Mouse (Mus musculus): ENCODE measurements around the gene Gjd2. TPM values are rescaled to one million over a fixed set of nuclear protein-coding genes. Genes with fewer than 3 reads are reported as not detected.

The Gjd2 gene
- polyA plus RNA-seq, 1 experiment from 2014 or later: 6.0 TPM

GRCm38 (mm10) chr2:113997484-113997883 lies 15.9 kb downstream of the Gjd2 start:
- WGBS: 64% methylated on average over 8 of the region's 8 CpGs
- Histone ChIP-seq H3K27me3 (no peaks in the 10 kb centered on the region), H3K4me1 (replicated peaks) (peaks cover 3% of the 10 kb centered on the region; the same call in 1 of the 2 replicates), H3K4me3 (no peak overlapping the region), H3K9ac (no peak overlapping the region), H3K9me3 (no peaks in the 10 kb centered on the region), H3K27ac (no peak overlapping the region), H3K36me3 (no peaks in the 10 kb centered on the region; the same call in 1 of the 2 replicates), H3K4me2 (no peak overlapping the region)
- ATAC-seq (ENCODE audit: low FRiP score): no peak

DNA sequence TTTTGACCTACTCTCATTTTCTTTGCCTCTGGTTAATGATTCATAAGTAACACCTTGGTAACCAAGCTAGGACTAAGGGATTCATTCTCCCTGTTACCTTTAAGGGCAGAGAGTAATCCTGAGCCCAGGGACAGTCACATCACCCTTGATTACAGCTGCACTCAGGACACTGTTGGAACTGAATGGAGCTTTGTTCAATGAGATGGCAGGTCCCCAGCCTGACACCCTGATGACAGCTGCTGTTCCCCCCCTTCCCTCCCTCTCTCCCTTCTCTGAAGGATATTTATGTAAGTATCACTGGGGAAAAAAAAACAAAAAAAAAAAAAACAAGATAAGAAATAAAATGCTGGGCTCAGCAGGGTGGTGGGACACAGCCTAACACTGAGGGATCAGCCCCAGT lies 16.5 kb downstream of the Gjd2 start:
- no peaks in the 10 kb centered on the region for H3K9me3 ChIP-seq
- ATAC-seq (ENCODE audit: low FRiP score): no peak
- H3K27ac ChIP-seq: no peak overlapping the region
- H3K9ac ChIP-seq: no peak overlapping the region
- H3K4me1 ChIP-seq (replicated peaks): peaks cover 3% of the 10 kb centered on the region; the same call in 1 of the 2 replicates
- no peak overlapping the region for H3K4me3 ChIP-seq
- H3K27me3 ChIP-seq: no peaks in the 10 kb centered on the region
- H3K4me2 ChIP-seq: no peak overlapping the region
- no peaks in the 10 kb centered on the region for H3K36me3 ChIP-seq

DNA sequence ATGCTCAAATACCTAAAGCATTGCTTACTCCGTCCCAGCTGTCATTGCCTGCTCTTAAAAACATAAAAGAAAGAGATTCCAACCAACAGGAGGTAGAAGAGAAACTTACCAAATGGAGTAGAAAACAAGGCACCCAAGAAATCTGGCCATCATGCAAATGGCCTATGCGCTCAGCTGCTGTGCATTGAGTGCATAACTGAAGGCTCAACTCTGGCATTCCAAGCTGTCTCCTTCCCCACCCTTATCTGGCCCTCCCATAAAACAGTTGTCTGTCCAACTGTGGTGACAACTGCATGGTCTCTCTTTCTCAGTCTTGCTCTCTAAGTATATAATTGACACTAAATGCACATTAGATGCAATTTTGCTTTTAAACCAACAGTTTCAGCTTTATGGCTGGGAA lies 28.5 kb downstream of the Gjd2 start:
- 86% methylated on average over 2 of the region's 2 CpGs for WGBS
- Histone ChIP-seq H3K4me1 (replicated peaks) (no peaks in the 10 kb centered on the region; the same call in 1 of the 2 replicates), H3K4me2 (no peak overlapping the region), H3K9me3 (no peaks in the 10 kb centered on the region), H3K4me3 (no peak overlapping the region), H3K9ac (no peak overlapping the region), H3K27me3 (no peaks in the 10 kb centered on the region), H3K27ac (no peak overlapping the region), H3K36me3 (no peaks in the 10 kb centered on the region)
- no peak for ATAC-seq (ENCODE audit: low FRiP score)

DNA sequence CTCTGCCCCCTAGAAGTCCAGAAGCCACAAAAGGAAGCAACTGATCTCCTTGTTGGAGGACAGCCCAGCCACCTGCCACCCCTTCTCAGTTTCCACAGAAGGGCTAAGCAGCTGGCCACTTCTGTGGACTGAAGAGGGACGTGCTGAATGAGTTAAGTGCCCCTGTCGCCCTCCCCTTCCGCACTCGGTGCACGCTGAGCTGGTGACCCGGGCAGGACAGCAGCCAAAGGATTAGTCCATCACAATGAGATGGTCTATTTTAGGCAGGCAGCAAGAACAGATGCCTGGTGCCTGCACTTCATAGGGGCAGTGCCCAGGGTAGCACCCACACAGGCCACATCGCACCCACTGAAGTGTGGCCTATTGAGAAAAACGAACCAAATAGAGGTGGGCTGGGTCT lies 32.8 kb downstream of the Gjd2 start:
- no peak overlapping the region for H3K27ac ChIP-seq
- 64% methylated on average over 8 of the region's 8 CpGs for WGBS
- no peak overlapping the region for H3K4me3 ChIP-seq
- no peaks in the 10 kb centered on the region; the same call in 1 of the 2 replicates for H3K4me1 ChIP-seq (replicated peaks)
- no peaks in the 10 kb centered on the region for H3K27me3 ChIP-seq
- H3K36me3 ChIP-seq: no peaks in the 10 kb centered on the region
- no peaks in the 10 kb centered on the region for H3K9me3 ChIP-seq
- H3K4me2 ChIP-seq: no peak overlapping the region
- ATAC-seq (ENCODE audit: low FRiP score): peak; percentile 13; the same call in 1 of the 2 replicates
- H3K9ac ChIP-seq: no peak overlapping the region

- 71% methylated on average over 5 of the region's 5 CpGs for WGBS
- Histone ChIP-seq H3K27me3 (no peaks in the 10 kb centered on the region), H3K9me3 (no peaks in the 10 kb centered on the region), H3K27ac (no peak overlapping the region), H3K36me3 (no peaks in the 10 kb centered on the region), H3K4me2 (no peak overlapping the region), H3K9ac (no peak overlapping the region), H3K4me3 (no peak overlapping the region), H3K4me1 (replicated peaks) (no peaks in the 10 kb centered on the region; the same call in 1 of the 2 replicates)
- ATAC-seq (ENCODE audit: low FRiP score): no peak
These were observed 35.2 kb downstream of the Gjd2 start for GRCm38 (mm10) chr2:113978151-113978771.

GRCm38 (mm10) chr2:113973950-113974349 lies 39.5 kb downstream of the Gjd2 start:
- H3K27ac ChIP-seq: no peak overlapping the region
- H3K9me3 ChIP-seq: no peaks in the 10 kb centered on the region
- H3K4me3 ChIP-seq: no peak overlapping the region
- no peaks in the 10 kb centered on the region for H3K27me3 ChIP-seq
- 79% methylated on average over 7 of the region's 7 CpGs for WGBS
- H3K4me2 ChIP-seq: no peak overlapping the region
- H3K9ac ChIP-seq: no peak overlapping the region
- H3K4me1 ChIP-seq (replicated peaks): no peaks in the 10 kb centered on the region
- H3K36me3 ChIP-seq: no peaks in the 10 kb centered on the region
- ATAC-seq (ENCODE audit: low FRiP score): no peak

DNA sequence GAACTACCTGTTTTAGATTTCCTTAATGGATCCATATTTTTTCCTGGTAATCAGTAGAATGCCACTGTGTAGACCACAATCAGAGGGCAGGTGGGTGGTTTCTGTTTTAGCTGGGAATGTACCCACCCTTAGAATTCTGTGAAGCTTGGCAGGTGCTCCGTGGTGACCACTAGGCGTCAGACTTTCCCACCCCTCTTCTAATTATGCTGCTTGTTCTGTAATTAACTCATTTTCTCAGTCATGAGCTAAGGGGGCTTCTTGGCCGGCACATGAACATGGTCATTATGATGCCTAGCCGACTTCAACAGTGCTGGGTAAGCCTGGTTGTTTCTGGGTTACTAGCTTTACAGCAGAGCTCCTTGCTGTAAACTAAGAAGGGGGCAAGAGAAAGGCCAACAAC lies 47.0 kb downstream of the Gjd2 start:
- no peaks in the 10 kb centered on the region for H3K9me3 ChIP-seq
- no peak overlapping the region for H3K4me3 ChIP-seq
- H3K4me2 ChIP-seq: no peak overlapping the region
- ATAC-seq (ENCODE audit: low FRiP score): no peak
- no peak overlapping the region for H3K27ac ChIP-seq
- whole genome bisulfite sequencing: 33% methylated on average over 4 of the region's 4 CpGs
- no peak overlapping the region for H3K9ac ChIP-seq
- H3K27me3 ChIP-seq: no peaks in the 10 kb centered on the region
- H3K36me3 ChIP-seq: no peaks in the 10 kb centered on the region
- no peaks in the 10 kb centered on the region for H3K4me1 ChIP-seq (replicated peaks)

Other genes starting within 250 kb of the Gjd2 start
- 187 and 196 TPM in 2 replicates for gene Scg5, start 184.5 kb downstream of the Gjd2 start, polyA plus RNA-seq (2015; fragmentation: Nextera tagmentation; extraction: Ambion mirVana)
- 11.7 and 12.1 TPM in 2 replicates for gene Arhgap11a, start 165.0 kb downstream of the Gjd2 start, polyA plus RNA-seq (2015; fragmentation: Nextera tagmentation; extraction: Ambion mirVana)
- 44.7 and 51.3 TPM in 2 replicates for gene Actc1, start 39.9 kb upstream of the Gjd2 start, polyA plus RNA-seq (2015; fragmentation: Nextera tagmentation; extraction: Ambion mirVana)
- gene Aqr, start 173.4 kb upstream of the Gjd2 start, polyA plus RNA-seq (2015; fragmentation: Nextera tagmentation; extraction: Ambion mirVana): 41.1 and 42.4 TPM in 2 replicates
- 5.0 and 5.2 TPM in 2 replicates for gene Zfp770, start 187.8 kb upstream of the Gjd2 start, polyA plus RNA-seq (2015; fragmentation: Nextera tagmentation; extraction: Ambion mirVana)